Mouse (Mus musculus) neural tube, embryonic 11.5 days (tissue): Measurements from ENCODE around the gene Hk3. TPM values are rescaled to one million over a fixed set of nuclear protein-coding genes. Genes with fewer than 3 reads are reported as not detected.

Experiments used
- ATAC-seq: fragments of 200-750 bp; cut with Nextera tagmentation; 2 replicates; pipeline ENCODE4 v1.8.0; 2017; ENCODE audit warnings: moderate number of reproducible peaks, mild to moderate bottlenecking, moderate TSS enrichment, moderate library complexity; ENCODE audit not compliant: insufficient read depth, low FRiP score, low TSS enrichment
- DNase-seq: peaks from one replicate; pipeline ENCODE4 v3.0.0-alpha.2; 2015; ENCODE audit warnings: low spot score
- H3K27ac ChIP-seq: fragments of 300-500 bp; sonication (generic); 2 replicates; pipeline ENCODE4 v1.5.1; 2014; ENCODE audit warnings: low read depth, mild to moderate bottlenecking, low read length
- H3K27me3 ChIP-seq: fragments of 300-500 bp; sonication (generic); 2 replicates; pipeline ENCODE4 v1.6.1; 2014; ENCODE audit warnings: mild to moderate bottlenecking, low read length, mixed read lengths; ENCODE audit not compliant: control insufficient read depth, insufficient read depth
- H3K36me3 ChIP-seq: fragments of 300-500 bp; sonication (generic); 2 replicates; pipeline ENCODE4 v1.6.1; 2014; ENCODE audit warnings: mild to moderate bottlenecking, low read length, moderate library complexity, mixed read lengths; ENCODE audit not compliant: control insufficient read depth, insufficient read depth
- H3K4me1 ChIP-seq: fragments of 300-500 bp; sonication (generic); 2 replicates; pipeline ENCODE4 v1.6.1; 2014; ENCODE audit warnings: low read length, mixed read lengths; ENCODE audit not compliant: control insufficient read depth, insufficient read depth
- H3K4me2 ChIP-seq: fragments of 300-500 bp; sonication (generic); 2 replicates; pipeline ENCODE4 v1.6.1; 2014; ENCODE audit warnings: low read depth, mild to moderate bottlenecking, moderate library complexity
- H3K4me3 ChIP-seq: fragments of 300-500 bp; sonication (generic); 2 replicates; pipeline ENCODE4 v1.5.1; 2014; ENCODE audit warnings: low read depth, low read length
- H3K9ac ChIP-seq: fragments of 300-500 bp; sonication (generic); 2 replicates; pipeline ENCODE4 v1.6.1; 2014; ENCODE audit warnings: mild to moderate bottlenecking, low read length
- H3K9me3 ChIP-seq: fragments of 300-500 bp; sonication (generic); 2 replicates; pipeline ENCODE4 v1.6.1; 2016; ENCODE audit warnings: low read length; ENCODE audit not compliant: control insufficient read depth
- WGBS: fragments of 180-500 bp; shearing (Covaris S2); extraction: QIAGEN DNeasy Blood & Tissue Kit; methylation state at CpG from one replicate; pipeline ENCODE4 v1.1.7; 2014; 5-methylcytosine and 5-hydroxymethylcytosine counted together
- polyA plus RNA-seq: library from polyadenylated mRNA; unstranded; fragments of >200 nt; fragmentation: Nextera tagmentation; extraction: Ambion mirVana; gene quantifications from 2 replicates; pipeline ENCODE4 v1.2.1, GENCODE M21; 2014

Hk3 gene
- polyA plus RNA-seq, 1 experiment from 2014 or later = 1.1 TPM

- H3K9ac ChIP-seq = no peak overlapping the region
- no peak overlapping the region for H3K4me3 ChIP-seq
- no peak overlapping the region for H3K27ac ChIP-seq
- WGBS = 90% methylated on average over 4 of the region's 4 CpGs
- ATAC-seq (no peak), DNase-seq (no peak)
- 0 out of 2 replicates have a peak, but pooled peaks cover 4% of the 10 kb centered on the region for H3K4me1 ChIP-seq
- no peaks in the 10 kb centered on the region for H3K9me3 ChIP-seq
- H3K4me2 ChIP-seq = no peak overlapping the region
- no peaks in the 10 kb centered on the region for H3K36me3 ChIP-seq
- no peaks in the 10 kb centered on the region for H3K27me3 ChIP-seq
These were observed 1.1 kb downstream of the Hk3 start for GRCm38 (mm10) chr13:55020051-55020450.

- H3K27ac ChIP-seq = no peak overlapping the region
- ATAC-seq (no peak), DNase-seq (no peak)
- no peaks in the 10 kb centered on the region for H3K9me3 ChIP-seq
- H3K4me1 ChIP-seq = peaks cover 8% of the 10 kb centered on the region; the same call in 1 of the 2 replicates
- 80% methylated on average over 3 of the region's 3 CpGs for WGBS
- H3K27me3 ChIP-seq = no peaks in the 10 kb centered on the region
- H3K4me3 ChIP-seq = no peak overlapping the region
- no peak overlapping the region for H3K9ac ChIP-seq
- no peak overlapping the region for H3K4me2 ChIP-seq
- H3K36me3 ChIP-seq = no peaks in the 10 kb centered on the region
These were observed 2.0 kb downstream of the Hk3 start for GRCm38 (mm10) chr13:55019181-55019580.

GRCm38 (mm10) chr13:55018700-55019099 lies 2.5 kb downstream of the Hk3 start:
- H3K9ac ChIP-seq = no peak overlapping the region
- H3K27ac ChIP-seq = no peak overlapping the region
- no peaks in the 10 kb centered on the region for H3K27me3 ChIP-seq
- WGBS = 92% methylated on average over 9 of the region's 9 CpGs
- H3K4me3 ChIP-seq = no peak overlapping the region
- no peak for DNase-seq
- H3K4me1 ChIP-seq = peaks cover 10% of the 10 kb centered on the region; the same call in 1 of the 2 replicates
- no peak for ATAC-seq
- H3K36me3 ChIP-seq = no peaks in the 10 kb centered on the region
- H3K4me2 ChIP-seq = no peak overlapping the region
- H3K9me3 ChIP-seq = no peaks in the 10 kb centered on the region

GRCm38 (mm10) chr13:55017898-55018599 lies 3.1 kb downstream of the Hk3 start:
- Histone ChIP-seq H3K9me3 (no peaks in the 10 kb centered on the region), H3K36me3 (no peaks in the 10 kb centered on the region), H3K27ac (no peak overlapping the region), H3K4me2 (no peak overlapping the region), H3K9ac (no peak overlapping the region), H3K4me3 (no peak overlapping the region), H3K4me1 (peaks cover 10% of the 10 kb centered on the region; the same call in 1 of the 2 replicates), H3K27me3 (no peaks in the 10 kb centered on the region)
- ATAC-seq = no peak
- WGBS = 84% methylated on average over 8 of the region's 8 CpGs
- DNase-seq = no peak

GRCm38 (mm10) chr13:55017154-55017897 lies 3.9 kb downstream of the Hk3 start:
- Histone ChIP-seq H3K9ac (no peak overlapping the region), H3K27me3 (no peaks in the 10 kb centered on the region), H3K4me3 (no peak overlapping the region), H3K4me2 (no peak overlapping the region), H3K27ac (no peak overlapping the region), H3K36me3 (no peaks in the 10 kb centered on the region), H3K4me1 (peaks cover 7% of the 10 kb centered on the region), H3K9me3 (no peaks in the 10 kb centered on the region)
- DNase-seq (no peak), ATAC-seq (no peak)
- WGBS = 88% methylated on average over 12 of the region's 12 CpGs

- 0 out of 2 replicates have a peak overlapping the region, but pooled peaks have one; percentile 2 for H3K27ac ChIP-seq
- no peak overlapping the region for H3K9ac ChIP-seq
- no peak overlapping the region for H3K4me3 ChIP-seq
- H3K4me1 ChIP-seq = peaks cover 13% of the 10 kb centered on the region
- H3K9me3 ChIP-seq = no peaks in the 10 kb centered on the region
- H3K4me2 ChIP-seq = no peak overlapping the region
- H3K36me3 ChIP-seq = no peaks in the 10 kb centered on the region
- WGBS = 43% methylated on average over 9 of the region's 9 CpGs
- ATAC-seq = no peak
- H3K27me3 ChIP-seq = no peaks in the 10 kb centered on the region
- DNase-seq = no peak
These were observed 6.7 kb downstream of the Hk3 start for GRCm38 (mm10) chr13:55014451-55014850.

GRCm38 (mm10) chr13:55013702-55014344 lies 7.4 kb downstream of the Hk3 start:
- Histone ChIP-seq H3K4me1 (peaks cover 15% of the 10 kb centered on the region), H3K27ac (0 out of 2 replicates have a peak overlapping the region, but pooled peaks have one; percentile 2), H3K9me3 (no peaks in the 10 kb centered on the region), H3K36me3 (no peaks in the 10 kb centered on the region), H3K27me3 (no peaks in the 10 kb centered on the region), H3K9ac (no peak overlapping the region), H3K4me3 (no peak overlapping the region), H3K4me2 (no peak overlapping the region)
- DNase-seq (no peak), ATAC-seq (no peak)
- 12% methylated on average over 9 of the region's 9 CpGs for WGBS

- WGBS = 3% methylated on average over 14 of the region's 14 CpGs
- no peak overlapping the region; the same call in 1 of the 2 replicates for H3K9ac ChIP-seq
- no peak for DNase-seq
- peaks cover 26% of the 10 kb centered on the region for H3K4me1 ChIP-seq
- no peaks in the 10 kb centered on the region for H3K36me3 ChIP-seq
- H3K9me3 ChIP-seq = no peaks in the 10 kb centered on the region
- peak; percentile 33; the same call in 1 of the 2 replicates for ATAC-seq
- no peak overlapping the region for H3K4me3 ChIP-seq
- H3K27me3 ChIP-seq = no peaks in the 10 kb centered on the region
- H3K4me2 ChIP-seq = peak overlapping the region; percentile 19; the same call in 1 of the 2 replicates
- no peak overlapping the region for H3K27ac ChIP-seq
These were observed 9.2 kb downstream of the Hk3 start for GRCm38 (mm10) chr13:55011981-55012478.
